Mouse (Mus musculus) cerebellum, postnatal 36 days (tissue): ENCODE measurements around the gene Enpp3.
A peak's percentile ranks its signal among the peaks of the same experiment; 100 is the strongest.
"Not testable (repeated sequence)": the region's sequence is repeated elsewhere in the genome, so short reads cannot be mapped to it uniquely, and the experiment has no call there.

Experiments
- DNase-seq, 2 experiments: peaks; one replicate each; pipeline ENCODE4 v3.0.0; 2021 to 2022; ENCODE audit warnings: mixed read lengths in 2 of 2

Enpp3 gene

GRCm38 (mm10) chr10:24821990-24822676 is 20.5 kb downstream of the Enpp3 start:
- no peak for DNase-seq

- no peak for DNase-seq
Measured at GRCm38 (mm10) chr10:24819526-24819925, 23.1 kb downstream of the Enpp3 start.

- DNase-seq, result no peak
Measured at GRCm38 (mm10) chr10:24810639-24811038, 32.0 kb downstream of the Enpp3 start.

- DNase-seq, result no peak
Measured at GRCm38 (mm10) chr10:24806756-24807155, 35.9 kb downstream of the Enpp3 start.

GRCm38 (mm10) chr10:24805876-24806275 is 36.7 kb downstream of the Enpp3 start:
- DNase-seq, result no peak

GRCm38 (mm10) chr10:24805173-24805572 is 37.5 kb downstream of the Enpp3 start:
- no peak for DNase-seq

GRCm38 (mm10) chr10:24802742-24803244 is 39.8 kb downstream of the Enpp3 start:
- DNase-seq, result not testable (repeated sequence)

GRCm38 (mm10) chr10:24801796-24802195 is 40.8 kb downstream of the Enpp3 start:
- DNase-seq, result no peak

- DNase-seq, result peak; percentile 47
Measured at GRCm38 (mm10) chr10:24797246-24797645, 45.4 kb downstream of the Enpp3 start.

- no peak for DNase-seq
Measured at GRCm38 (mm10) chr10:24792756-24793155, 49.9 kb downstream of the Enpp3 start.

- DNase-seq, result peak; percentile 5 to 16
Measured at GRCm38 (mm10) chr10:24789747-24790545, 52.7 kb downstream of the Enpp3 start.

GRCm38 (mm10) chr10:24785345-24785744 is 57.3 kb downstream of the Enpp3 start:
- no peak for DNase-seq

GRCm38 (mm10) chr10:24784624-24785276 is 57.9 kb downstream of the Enpp3 start:
- DNase-seq, result no peak

- no peak for DNase-seq
Measured at GRCm38 (mm10) chr10:24783946-24784345, 58.7 kb downstream of the Enpp3 start.

- DNase-seq, result no peak
Measured at GRCm38 (mm10) chr10:24778643-24779020, 64.0 kb downstream of the Enpp3 start.

- no peak for DNase-seq
Measured at GRCm38 (mm10) chr10:24777916-24778642, 64.5 kb downstream of the Enpp3 start.

GRCm38 (mm10) chr10:24769496-24769895 is 73.1 kb downstream of the Enpp3 start:
- DNase-seq, result no peak

- no peak for DNase-seq
Measured at GRCm38 (mm10) chr10:24767695-24768094, 74.9 kb downstream of the Enpp3 start.

GRCm38 (mm10) chr10:24766061-24766460 is 76.6 kb downstream of the Enpp3 start:
- no peak for DNase-seq

- no peak for DNase-seq
Measured at GRCm38 (mm10) chr10:24765151-24765755, 77.4 kb downstream of the Enpp3 start.

- DNase-seq, result no peak
Measured at GRCm38 (mm10) chr10:24764640-24765039, 78.0 kb downstream of the Enpp3 start.

GRCm38 (mm10) chr10:24763257-24763656 is 79.4 kb downstream of the Enpp3 start:
- no peak for DNase-seq
